Mouse (Mus musculus) cerebral cortex, adult 2 months (tissue): ENCODE results near the gene Smarcb1.

Source experiments
- WGBS: fragments of 180-500 bp; shearing (Covaris S2); methylation state at CpG from one replicate; pipeline ENCODE4 v1.1.7; 2018; 5-methylcytosine and 5-hydroxymethylcytosine counted together

Smarcb1 gene

GRCm38 (mm10) chr10:75934991-75935390, 13.6 kb upstream of the Smarcb1 start:
- WGBS: 55% methylated on average over 1 of the region's 1 CpGs

- 70% methylated on average over 6 of the region's 6 CpGs for WGBS
These were observed 11.5 kb upstream of the Smarcb1 start, which contains the start of gene Chchd10 for GRCm38 (mm10) chr10:75932891-75933290. Gene Chchd10, plus strand, starts transcription at chr10:75933130.

- WGBS: 3% methylated on average over 44 of the region's 44 CpGs
These were observed 10.8 kb upstream of the Smarcb1 start for GRCm38 (mm10) chr10:75932081-75932678.

- WGBS: 47% methylated on average over 7 of the region's 7 CpGs
These were observed 9.9 kb upstream of the Smarcb1 start for GRCm38 (mm10) chr10:75931311-75931710.

GRCm38 (mm10) chr10:75930304-75930703, 8.9 kb upstream of the Smarcb1 start:
- WGBS: 38% methylated on average over 6 of the region's 6 CpGs

GRCm38 (mm10) chr10:75926396-75926795, 5.0 kb upstream of the Smarcb1 start:
- 76% methylated on average over 13 of the region's 13 CpGs for WGBS

GRCm38 (mm10) chr10:75924324-75924723, 2.9 kb upstream of the Smarcb1 start:
- WGBS: 70% methylated on average over 2 of the region's 2 CpGs

- 3% methylated on average over 22 of the region's 22 CpGs for WGBS
These were observed 526 bp upstream of the Smarcb1 start for GRCm38 (mm10) chr10:75921726-75922560.

- WGBS: 81% methylated on average over 5 of the region's 5 CpGs
These were observed 2.4 kb downstream of the Smarcb1 start for GRCm38 (mm10) chr10:75919026-75919425.

- 87% methylated on average over 8 of the region's 8 CpGs for WGBS
These were observed 4.6 kb downstream of the Smarcb1 start for GRCm38 (mm10) chr10:75916840-75917239.

GRCm38 (mm10) chr10:75915557-75915956, 5.9 kb downstream of the Smarcb1 start:
- 81% methylated on average over 7 of the region's 7 CpGs for WGBS

GRCm38 (mm10) chr10:75913013-75913589, 8.3 kb downstream of the Smarcb1 start:
- WGBS: 66% methylated on average over 6 of the region's 6 CpGs

- WGBS: 83% methylated on average over 2 of the region's 2 CpGs
These were observed 10.7 kb downstream of the Smarcb1 start for GRCm38 (mm10) chr10:75910698-75911097.

- WGBS: 79% methylated on average over 4 of the region's 4 CpGs
These were observed 14.5 kb downstream of the Smarcb1 start for GRCm38 (mm10) chr10:75906882-75907281.

- 78% methylated on average over 5 of the region's 5 CpGs for WGBS
These were observed 17.0 kb downstream of the Smarcb1 start for GRCm38 (mm10) chr10:75904391-75904790.

- WGBS: 39% methylated on average over 3 of the region's 3 CpGs
These were observed 22.6 kb downstream of the Smarcb1 start for GRCm38 (mm10) chr10:75898846-75899245.

- 52% methylated on average over 6 of the region's 6 CpGs for WGBS
These were observed 23.3 kb downstream of the Smarcb1 start for GRCm38 (mm10) chr10:75898039-75898564.

GRCm38 (mm10) chr10:75897373-75897772, 24.0 kb downstream of the Smarcb1 start:
- WGBS: 29% methylated on average over 6 of the region's 6 CpGs

GRCm38 (mm10) chr10:75896208-75896607, 25.2 kb downstream of the Smarcb1 start:
- 36% methylated on average over 1 of the region's 1 CpGs for WGBS

- 69% methylated on average over 5 of the region's 5 CpGs for WGBS
These were observed 25.7 kb downstream of the Smarcb1 start for GRCm38 (mm10) chr10:75895730-75896129.

- WGBS: 82% methylated on average over 6 of the region's 6 CpGs
These were observed 26.8 kb downstream of the Smarcb1 start for GRCm38 (mm10) chr10:75894601-75895000.

- 3% methylated on average over 49 of the region's 51 CpGs for WGBS
These were observed 28.2 kb downstream of the Smarcb1 start, which contains the start of gene Derl3 for GRCm38 (mm10) chr10:75893089-75893750. Gene Derl3, plus strand, starts transcription at chr10:75893413.
